Mouse (Mus musculus) CD8-positive naive resting alpha-beta T cell, adult 2 months (primary cell): ENCODE measurements around the gene Atp6v0d1.
A peak's percentile ranks its signal among the peaks of the same experiment; 100 is the strongest.

ENCODE experiments used
- DNase-seq, 2 experiments: peaks; one replicate each; pipeline ENCODE4 v3.0.0; 2022; ENCODE audit warnings: low read depth in 2 of 2, low spot score in 2 of 2

Atp6v0d1 gene

DNA sequence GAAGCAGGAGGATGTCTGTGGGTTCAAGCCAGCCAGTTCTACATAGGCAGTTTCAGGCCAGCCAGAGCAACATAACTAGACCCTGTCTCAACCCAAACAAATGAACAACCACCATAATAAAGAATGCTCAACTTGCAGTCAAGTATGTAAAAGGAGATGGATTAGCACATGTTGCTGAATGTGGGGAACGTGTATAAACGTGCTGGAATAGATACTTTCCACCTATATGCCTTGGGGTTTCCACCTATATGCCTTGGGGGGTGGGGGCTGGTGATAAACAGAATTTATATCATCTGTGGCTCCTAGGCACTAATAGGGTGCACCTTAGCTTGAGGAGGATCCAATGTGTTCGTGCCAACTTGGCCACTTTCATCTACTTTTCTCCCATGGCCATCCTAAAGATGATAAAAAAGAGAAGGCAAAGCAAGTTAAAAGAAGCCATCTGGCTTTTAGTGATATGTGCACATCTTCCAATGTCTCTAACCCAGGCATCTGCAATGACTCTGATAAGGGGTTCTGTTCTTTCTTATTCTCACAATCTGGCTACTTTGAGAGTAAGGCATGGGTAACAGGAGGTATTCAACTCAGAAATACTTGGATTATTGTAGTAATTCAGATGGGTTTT, 23.7 kb downstream of the Atp6v0d1 start:
- no peak for DNase-seq

DNA sequence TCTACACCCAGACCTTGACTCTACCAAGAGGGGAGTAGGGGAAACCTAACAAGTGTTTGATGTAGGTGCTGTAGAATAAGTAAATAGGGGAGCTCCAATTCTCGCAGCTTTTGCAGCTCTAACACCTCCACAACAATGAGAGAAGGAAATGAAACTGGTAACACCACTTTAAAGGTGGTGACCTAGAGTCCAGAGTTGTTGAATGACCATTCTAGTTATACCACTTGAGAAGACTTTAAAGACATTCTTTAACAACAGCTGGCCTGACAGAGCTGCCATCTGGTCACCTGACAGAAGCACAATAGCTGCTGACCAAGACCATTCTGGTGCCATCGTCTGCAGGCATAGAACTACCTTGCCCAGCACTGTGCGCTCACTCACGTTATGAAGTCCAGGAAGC, 26.9 kb downstream of the Atp6v0d1 start:
- no peak for DNase-seq

DNA sequence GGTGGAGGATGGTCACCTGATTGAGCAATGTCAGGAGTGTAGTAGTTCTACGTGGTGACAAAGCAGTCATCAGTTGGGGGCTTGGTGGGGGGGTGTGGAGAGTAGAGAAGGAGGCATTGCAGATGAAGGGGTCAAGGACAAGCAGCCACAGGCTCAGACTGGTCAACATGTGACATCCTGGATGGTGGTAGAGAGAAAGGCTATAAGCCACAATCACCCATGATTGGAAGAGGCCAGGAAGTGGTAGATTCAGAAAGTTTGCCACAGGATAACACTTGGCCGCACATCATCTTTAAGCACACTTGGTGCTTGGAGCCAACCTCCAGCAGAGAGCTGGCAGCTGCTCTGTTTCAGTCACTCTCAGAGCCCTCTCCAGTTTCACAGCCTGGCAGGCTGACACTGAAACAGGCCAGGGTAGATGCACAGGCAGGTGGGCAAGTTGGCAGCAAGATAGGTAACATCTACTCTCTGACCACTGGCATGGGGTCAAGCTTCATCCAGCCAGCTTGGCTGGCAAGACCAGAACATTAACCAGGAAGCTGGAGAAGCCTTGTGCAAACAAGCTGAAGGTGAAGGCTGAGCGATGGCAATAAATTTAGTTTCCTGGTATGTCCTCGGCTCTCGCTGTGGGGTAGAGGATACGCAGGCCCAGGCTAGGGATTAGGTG, 28.7 kb downstream of the Atp6v0d1 start:
- DNase-seq, result no peak

DNA sequence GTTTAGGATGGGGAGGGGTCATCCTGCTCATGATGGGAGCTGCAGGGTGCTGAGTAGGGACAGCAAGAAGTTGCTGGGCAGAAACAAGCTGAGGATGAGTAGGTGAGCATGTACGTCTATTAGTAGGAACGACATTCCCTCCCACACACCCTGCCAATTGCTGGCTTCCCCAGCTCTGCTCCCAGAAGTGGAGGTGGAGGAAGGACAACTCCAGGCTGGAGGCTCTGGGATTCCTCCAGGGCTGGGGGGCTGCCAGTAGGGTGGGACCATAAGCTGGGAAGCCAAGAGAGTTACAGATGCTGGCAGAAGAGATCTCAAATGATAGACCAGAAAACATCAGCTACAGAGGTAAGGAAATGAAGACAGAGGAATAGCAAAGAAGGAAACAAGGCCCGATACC, 29.3 kb downstream of the Atp6v0d1 start:
- no peak for DNase-seq

- DNase-seq, result peak; percentile 38 to 51
Observed at GRCm38 (mm10) chr8:105533892-105534329, 31.9 kb downstream of the Atp6v0d1 start.

- DNase-seq, result no peak
Observed at GRCm38 (mm10) chr8:105533439-105533838, 32.4 kb downstream of the Atp6v0d1 start.

DNA sequence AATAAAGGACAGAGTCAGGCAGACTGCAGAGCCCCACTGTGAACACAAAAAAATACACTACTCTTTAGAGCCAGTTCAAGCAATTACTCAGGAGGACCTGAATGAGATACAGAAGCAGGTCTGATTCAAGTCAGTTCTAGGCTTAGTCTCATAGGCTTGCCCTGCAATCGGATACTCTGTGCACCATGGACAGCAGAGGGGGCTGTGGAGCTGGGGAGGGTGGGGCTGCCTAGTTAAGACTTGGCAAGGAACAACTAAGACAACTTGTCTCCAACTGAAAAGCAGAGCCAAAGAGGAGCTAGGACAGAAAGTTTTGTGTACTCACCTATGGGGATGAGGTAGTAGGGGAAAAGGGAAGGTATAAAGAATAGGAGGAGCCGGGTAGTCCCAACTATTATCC, 34.1 kb downstream of the Atp6v0d1 start:
- peak; percentile 27 to 53 for DNase-seq

DNA sequence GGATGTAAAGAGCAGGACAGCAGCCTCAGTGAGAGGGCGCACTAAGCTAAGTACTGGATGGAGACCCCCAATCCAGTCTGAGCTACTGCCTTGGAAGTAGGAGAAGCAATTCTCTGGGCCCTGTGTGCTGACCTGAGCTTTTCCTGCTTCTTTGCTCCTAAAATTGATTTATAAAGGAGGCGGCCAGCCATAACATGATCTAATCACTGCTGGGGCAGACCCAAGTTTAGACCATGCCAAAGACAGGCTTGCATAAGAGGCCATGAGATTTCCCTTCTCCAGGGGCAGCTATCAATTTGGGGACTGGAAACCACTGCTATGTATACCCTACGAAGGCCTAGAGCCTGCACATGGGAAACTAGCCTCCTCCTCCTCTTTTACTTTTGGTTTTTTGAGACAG, 36.6 kb downstream of the Atp6v0d1 start:
- DNase-seq, result no peak

DNA sequence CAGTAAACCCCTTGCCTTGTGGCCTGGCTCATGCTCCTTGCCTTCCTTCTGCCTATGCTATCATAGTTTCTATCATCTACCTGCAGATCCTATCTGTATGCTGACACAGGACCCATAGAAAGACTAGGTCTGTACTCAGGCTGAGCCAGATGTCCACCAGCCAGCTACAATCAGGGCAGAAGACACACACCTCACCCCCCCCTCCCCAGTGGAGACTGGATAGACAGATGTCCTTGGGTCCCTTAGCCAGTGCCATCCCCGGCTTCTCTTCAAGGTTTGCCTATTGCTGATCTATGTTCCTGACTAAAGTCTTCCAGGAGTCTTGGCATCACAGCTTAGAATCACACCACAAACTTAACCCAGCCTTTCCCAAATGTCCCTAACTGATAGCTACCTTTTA, 37.6 kb downstream of the Atp6v0d1 start:
- no peak for DNase-seq

DNA sequence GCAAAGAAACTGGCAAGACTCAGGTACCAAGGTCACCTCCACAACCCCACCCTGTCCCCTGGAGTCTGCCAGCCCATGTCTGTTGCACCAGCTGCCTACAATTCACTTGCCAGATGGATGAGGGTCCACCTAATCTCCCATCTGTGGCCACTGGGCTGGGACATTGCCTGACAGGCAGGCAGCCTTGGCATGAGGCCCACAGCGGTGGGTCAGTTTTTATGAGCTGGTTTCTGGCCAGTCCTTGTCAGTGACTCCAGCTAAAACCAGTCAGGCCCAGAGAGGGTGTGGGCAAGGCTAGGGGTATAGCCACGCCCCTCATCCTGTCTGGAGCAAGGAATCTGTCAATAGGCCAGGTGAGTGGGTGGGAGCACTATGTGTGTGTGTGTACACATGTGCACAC, 38.7 kb downstream of the Atp6v0d1 start:
- DNase-seq, result no peak

DNA sequence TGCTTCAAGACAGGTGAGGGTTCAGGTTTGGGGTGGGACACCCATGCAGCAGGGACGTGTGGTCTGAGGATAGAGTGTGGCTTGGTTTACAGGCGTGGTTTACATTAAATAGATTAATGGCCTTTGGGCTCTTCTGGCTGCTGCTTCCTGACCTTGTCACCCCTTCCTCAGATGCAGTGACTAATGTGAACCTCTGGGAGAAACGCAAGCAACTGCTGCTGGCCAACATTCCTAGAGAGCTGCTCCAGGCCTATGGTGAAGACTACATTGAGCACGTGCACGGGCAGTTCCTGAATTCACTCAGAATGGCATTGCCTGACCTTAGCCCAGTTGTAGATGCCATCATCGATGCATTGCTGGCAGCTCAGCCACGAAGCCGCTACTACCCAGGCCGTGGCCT, 43.0 kb downstream of the Atp6v0d1 start:
- no peak for DNase-seq

- DNase-seq, result no peak
Observed at GRCm38 (mm10) chr8:105521995-105522769, 43.7 kb downstream of the Atp6v0d1 start.

DNA sequence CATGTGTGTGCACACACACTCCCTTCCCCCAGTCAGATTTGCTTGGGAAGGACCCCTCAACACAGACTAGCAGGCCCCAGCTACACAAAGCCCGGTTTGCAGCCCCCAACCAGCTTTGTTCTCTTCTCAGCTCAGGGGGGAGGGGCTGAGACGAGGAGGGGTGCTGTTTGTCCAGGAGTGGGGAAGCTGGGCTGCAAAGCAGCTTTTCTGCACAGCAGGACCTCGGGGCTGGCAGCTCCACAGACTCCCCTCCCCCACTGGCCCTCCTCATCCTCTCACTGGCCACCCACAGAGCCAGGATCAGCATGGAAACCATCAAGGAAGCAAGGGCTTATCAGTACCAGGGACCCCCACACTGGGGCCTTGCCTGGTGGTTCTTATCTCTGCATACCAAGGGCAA, 44.8 kb downstream of the Atp6v0d1 start:
- DNase-seq, result no peak

GRCm38 (mm10) chr8:105520521-105520920, 45.3 kb downstream of the Atp6v0d1 start:
- no peak for DNase-seq

DNA sequence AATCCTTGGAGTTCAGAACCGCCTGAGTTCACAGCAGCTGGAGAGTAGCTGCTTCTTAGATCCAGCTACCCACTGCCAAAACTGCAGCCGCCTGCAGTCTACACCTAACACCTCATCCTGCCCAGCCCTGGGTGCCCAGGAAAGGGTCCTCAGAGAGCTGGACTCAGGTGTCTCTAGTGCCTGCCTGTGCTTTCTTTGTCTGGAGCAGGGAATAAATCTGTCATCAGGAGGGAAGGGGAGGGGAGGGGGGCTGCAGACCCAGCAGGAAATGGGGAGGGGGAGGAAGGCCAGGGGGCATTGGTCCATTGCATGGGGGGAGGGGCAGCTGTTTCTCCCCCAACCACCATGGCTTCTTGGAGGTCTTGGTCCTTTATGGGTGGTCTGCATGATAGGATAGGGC, 46.3 kb downstream of the Atp6v0d1 start:
- no peak for DNase-seq

GRCm38 (mm10) chr8:105518436-105519313, 47.2 kb downstream of the Atp6v0d1 start, which contains the start of gene Hsd11b2:
Hsd11b2 (plus strand) TSS chr8:105518755.
- peak; percentile 47 to 48 for DNase-seq

DNA sequence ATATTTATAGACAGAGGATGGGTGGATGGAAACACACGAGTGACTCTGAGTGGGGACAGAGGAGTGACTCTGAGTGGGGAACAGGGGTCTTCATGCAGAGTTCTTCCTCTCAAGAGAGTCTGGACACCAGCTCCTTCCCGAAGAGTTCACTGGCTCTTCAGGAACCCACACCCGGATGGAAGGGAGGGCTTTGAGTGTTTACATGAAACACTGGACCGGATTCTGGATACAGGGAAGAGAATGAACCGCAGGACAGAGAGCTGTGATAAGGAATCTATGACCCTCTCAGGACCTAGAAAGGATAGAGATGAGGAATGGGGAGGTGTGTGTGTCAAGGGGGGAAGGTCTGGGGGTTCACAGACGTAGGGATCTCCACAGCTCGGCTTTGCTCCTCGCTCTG, 48.5 kb downstream of the Atp6v0d1 start:
- DNase-seq, result no peak

GRCm38 (mm10) chr8:105516018-105516645, 49.7 kb downstream of the Atp6v0d1 start:
- DNase-seq, result peak; percentile 54 to 69

- DNase-seq, result no peak
Observed at GRCm38 (mm10) chr8:105514656-105515055, 51.2 kb downstream of the Atp6v0d1 start.

- DNase-seq, result no peak
Observed at GRCm38 (mm10) chr8:105514194-105514593, 51.7 kb downstream of the Atp6v0d1 start.
